Mouse (Mus musculus) kidney, adult 2 months (tissue): ENCODE results near the gene Tnp2. TPM values are rescaled to one million over a fixed set of nuclear protein-coding genes. Genes with fewer than 3 reads are reported as not detected.

Experiments
- DNase-seq: peaks from one replicate; pipeline ENCODE4 v3.0.0; 2021
- H3K27ac ChIP-seq: fragments of 200-500 bp; 2 replicates; pipeline ENCODE4 v1.5.1; 2012; ENCODE audit warnings: low read depth, low read length, control low read depth, inconsistent platforms; ENCODE audit not compliant: insufficient read depth
- H3K27me3 ChIP-seq: fragments of 200-500 bp; replicated peaks from 2 replicates; pipeline ENCODE4 v1.6.1; 2012; ENCODE audit warnings: mild to moderate bottlenecking, moderate library complexity, low read length, inconsistent platforms; ENCODE audit not compliant: control insufficient read depth, insufficient read depth
- H3K36me3 ChIP-seq: fragments of 200-500 bp; 2 replicates; pipeline ENCODE4 v1.6.1; 2012; ENCODE audit warnings: mild to moderate bottlenecking, moderate library complexity, low read length, inconsistent platforms; ENCODE audit not compliant: control insufficient read depth, insufficient read depth
- H3K4me1 ChIP-seq: fragments of 200-500 bp; 2 replicates; pipeline ENCODE4 v1.6.1; 2011; ENCODE audit warnings: low read length; ENCODE audit not compliant: control insufficient read depth, insufficient read depth
- H3K4me3 ChIP-seq: fragments of 200-500 bp; 2 replicates; pipeline ENCODE4 v1.5.1; 2011; ENCODE audit warnings: mild to moderate bottlenecking, low read depth, low read length, control low read depth; ENCODE audit not compliant: insufficient read depth
- CTCF ChIP-seq: fragments of 200-500 bp; conservative IDR thresholded peaks from 2 replicates; pipeline ENCODE4 v1.5.1; 2011; ENCODE audit warnings: low read depth, mild to moderate bottlenecking, control low read depth, low read length, moderate library complexity, mixed read lengths; ENCODE audit not compliant: insufficient read depth, insufficient read length
- POLR2A ChIP-seq: fragments of 200-500 bp; IDR thresholded peaks from one replicate; pipeline ENCODE4 v1.6.1; 2011; ENCODE audit warnings: low read depth, low read length, control low read depth
- WGBS: fragments of 180-500 bp; shearing (Covaris S2); methylation state at CpG from one replicate; pipeline ENCODE4 v1.1.7; 2018; 5-methylcytosine and 5-hydroxymethylcytosine counted together
- polyA plus RNA-seq: library from polyadenylated mRNA; depleted of rRNA; stranded (reverse); fragments of >200 nt; gene quantifications from 2 replicates; pipeline ENCODE4 v1.2.3, GENCODE M21; 2012

Tnp2 gene
- polyA plus RNA-seq, 1 experiment: 3.7 TPM

- H3K36me3 ChIP-seq: no peaks in the 10 kb centered on the region
- TF ChIP-seq CTCF: no peak
- no peak for TF ChIP-seq POLR2A
- H3K27ac ChIP-seq: no peak overlapping the region
- no peak overlapping the region for H3K4me3 ChIP-seq
- no peaks in the 10 kb centered on the region for H3K4me1 ChIP-seq
- no peaks in the 10 kb centered on the region for H3K27me3 ChIP-seq
- WGBS: 84% methylated on average over 7 of the region's 7 CpGs
- DNase-seq: no peak
Observed at GRCm38 (mm10) chr16:10827766-10828460, 39.5 kb upstream of the Tnp2 start.

- Histone ChIP-seq H3K36me3 (no peaks in the 10 kb centered on the region), H3K27me3 (no peaks in the 10 kb centered on the region), H3K4me3 (no peak overlapping the region), H3K27ac (no peak overlapping the region), H3K4me1 (no peaks in the 10 kb centered on the region)
- no peak for DNase-seq
- WGBS: 95% methylated on average over 9 of the region's 9 CpGs
- no peak for TF ChIP-seq POLR2A
- no peak for TF ChIP-seq CTCF
Observed at GRCm38 (mm10) chr16:10827269-10827668, 38.8 kb upstream of the Tnp2 start.

DNA sequence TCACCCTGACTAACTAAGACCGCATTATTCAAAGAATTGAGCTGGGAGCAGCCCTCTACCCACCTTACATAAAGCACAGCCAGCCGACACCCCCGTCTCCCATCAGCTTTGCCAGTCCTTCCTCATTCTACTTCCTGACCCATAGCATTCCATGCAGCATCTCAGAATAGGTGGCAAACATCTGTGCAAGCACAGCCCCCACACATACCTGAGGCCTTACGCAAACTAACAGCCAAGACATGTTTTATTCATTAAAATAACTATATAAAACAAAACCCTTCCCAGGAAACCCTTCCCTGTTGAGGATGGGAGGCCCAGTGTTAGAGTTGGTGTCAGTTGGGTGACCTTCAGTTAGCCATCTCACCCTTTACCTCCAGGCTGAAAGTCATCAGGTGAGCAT lies 37.4 kb upstream of the Tnp2 start:
- Histone ChIP-seq H3K36me3 (no peaks in the 10 kb centered on the region), H3K4me3 (no peak overlapping the region), H3K27me3 (no peaks in the 10 kb centered on the region), H3K27ac (no peak overlapping the region), H3K4me1 (no peaks in the 10 kb centered on the region)
- no peak for DNase-seq
- no peak for TF ChIP-seq POLR2A
- no peak for TF ChIP-seq CTCF
- 71% methylated on average over 4 of the region's 4 CpGs for WGBS

DNA sequence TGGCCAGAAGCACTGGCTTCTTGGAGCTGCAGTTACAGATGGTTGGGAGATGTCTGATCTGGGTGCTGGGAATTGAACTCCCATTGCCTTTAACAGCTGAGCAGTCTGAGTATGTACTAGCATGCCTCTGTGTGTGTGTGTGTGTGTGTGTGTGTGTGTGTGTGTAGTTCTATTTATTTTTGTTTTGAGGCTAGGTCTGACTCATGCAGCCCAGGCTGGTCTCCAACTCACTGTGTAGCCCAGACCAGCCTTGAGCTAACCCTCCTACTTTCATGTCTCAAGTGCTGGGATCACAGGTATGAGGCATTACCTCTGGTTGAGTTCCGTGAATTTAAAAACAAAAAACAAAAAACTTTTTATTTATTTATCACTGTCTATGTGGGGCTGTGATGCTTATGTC lies 36.1 kb upstream of the Tnp2 start:
- Histone ChIP-seq H3K4me3 (no peak overlapping the region), H3K27ac (no peak overlapping the region), H3K27me3 (no peaks in the 10 kb centered on the region), H3K36me3 (no peaks in the 10 kb centered on the region), H3K4me1 (no peaks in the 10 kb centered on the region)
- TF ChIP-seq POLR2A (no peak), CTCF (no peak)
- no peak for DNase-seq
- 100% methylated on average over 1 of the region's 1 CpGs for WGBS

DNA sequence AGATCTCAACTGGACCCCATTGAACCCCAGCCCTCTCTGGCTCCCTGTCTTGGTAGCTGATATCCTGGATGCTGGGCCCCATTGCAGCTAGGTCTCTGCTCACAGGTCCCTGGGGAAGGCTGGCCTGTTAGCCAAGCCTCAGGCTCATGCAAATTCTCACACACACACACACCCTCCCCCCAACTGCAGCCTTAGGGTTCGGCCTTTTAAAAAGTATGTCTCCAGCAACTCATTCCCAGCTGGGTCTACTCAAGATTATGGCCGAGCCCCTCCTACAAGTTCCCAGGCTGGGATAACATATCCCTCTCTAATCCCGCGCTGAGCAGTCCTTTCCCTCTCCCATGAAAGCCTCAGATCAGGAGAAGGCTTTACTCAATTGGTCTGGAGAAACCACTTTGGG lies 32.9 kb upstream of the Tnp2 start:
- TF ChIP-seq CTCF (no peak), POLR2A (no peak)
- H3K4me1 ChIP-seq: no peaks in the 10 kb centered on the region
- DNase-seq: no peak
- H3K27ac ChIP-seq: no peak overlapping the region
- no peaks in the 10 kb centered on the region for H3K27me3 ChIP-seq
- H3K36me3 ChIP-seq: no peaks in the 10 kb centered on the region
- H3K4me3 ChIP-seq: no peak overlapping the region
- WGBS: 72% methylated on average over 4 of the region's 4 CpGs

DNA sequence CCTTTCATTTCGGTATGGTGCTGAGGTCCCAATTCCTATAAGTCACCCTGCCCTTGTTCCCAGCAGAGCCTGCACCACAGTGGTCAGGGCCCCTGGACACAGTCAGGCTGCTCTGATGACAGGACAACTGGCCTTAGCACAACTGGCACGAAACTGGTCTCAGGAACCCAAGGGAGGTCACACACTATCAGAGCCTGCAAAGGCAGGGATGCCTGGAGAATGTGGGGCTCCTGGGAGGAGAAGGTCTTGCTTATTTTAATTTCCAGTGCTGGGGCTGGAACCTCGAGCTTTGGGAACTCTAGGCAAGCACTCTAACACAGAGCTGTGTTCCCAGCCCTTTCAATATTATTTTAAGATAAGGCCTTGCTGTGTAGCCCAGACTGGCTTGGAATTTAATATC lies 31.5 kb upstream of the Tnp2 start:
- TF ChIP-seq CTCF (no peak), POLR2A (no peak)
- 89% methylated on average over 3 of the region's 3 CpGs for WGBS
- Histone ChIP-seq H3K36me3 (no peaks in the 10 kb centered on the region), H3K27ac (no peak overlapping the region), H3K27me3 (no peaks in the 10 kb centered on the region), H3K4me1 (no peaks in the 10 kb centered on the region), H3K4me3 (no peak overlapping the region)
- DNase-seq: no peak

DNA sequence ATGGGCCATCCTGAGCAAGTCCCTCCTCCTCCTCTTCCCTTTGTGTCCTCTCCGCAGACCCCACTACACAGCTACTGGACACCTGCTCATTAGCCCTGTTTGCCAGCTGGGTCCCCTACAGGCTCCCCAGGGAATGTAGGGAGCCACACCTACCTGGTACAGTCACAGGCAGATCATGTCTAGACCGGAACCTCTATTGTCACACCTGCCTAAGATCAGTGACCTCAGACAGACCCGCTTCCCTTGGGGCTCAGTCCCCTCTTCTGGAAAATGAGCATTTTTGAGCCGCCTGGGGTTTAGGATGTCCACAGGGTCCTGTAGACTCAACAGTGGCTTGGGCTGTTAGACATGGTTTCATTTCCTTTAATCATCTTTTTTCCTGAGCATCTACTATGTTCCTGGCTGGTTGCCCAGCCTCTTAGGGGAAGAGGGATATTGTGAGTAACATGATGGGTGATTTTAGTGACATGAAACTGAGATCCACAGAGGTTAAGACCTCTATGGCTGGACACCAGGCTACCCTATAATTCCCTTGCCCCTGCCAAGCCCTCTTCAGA lies 30.2 kb upstream of the Tnp2 start:
- no peak overlapping the region for H3K27ac ChIP-seq
- no peaks in the 10 kb centered on the region for H3K27me3 ChIP-seq
- no peaks in the 10 kb centered on the region for H3K36me3 ChIP-seq
- H3K4me3 ChIP-seq: no peak overlapping the region
- 86% methylated on average over 4 of the region's 4 CpGs for WGBS
- H3K4me1 ChIP-seq: no peaks in the 10 kb centered on the region
- no peak for TF ChIP-seq CTCF
- TF ChIP-seq POLR2A: no peak
- DNase-seq: no peak
